Mouse (Mus musculus) heart, adult 2 months (tissue): ENCODE measurements around the gene Selenom.
A peak's percentile ranks its signal among the peaks of the same experiment; 100 is the strongest.

Experiments used
- CTCF ChIP-seq: fragments of 200-600 bp; IDR thresholded peaks from 2 replicates; pipeline ENCODE4 v1.8.1; 2022; ENCODE audit warnings: antibody characterized with exemption, mild to moderate bottlenecking, moderate library complexity
- EP300 ChIP-seq: fragments of 200-500 bp; IDR thresholded peaks from 2 replicates; pipeline ENCODE4 v1.6.1; 2011; ENCODE audit warnings: low read depth, low read length, control low read depth; ENCODE audit not compliant: insufficient read depth
- POLR2A ChIP-seq: fragments of 200-500 bp; IDR thresholded peaks from 2 replicates; pipeline ENCODE4 v1.6.1; 2011; ENCODE audit warnings: mild to moderate bottlenecking, low read depth, low read length, control low read depth; ENCODE audit not compliant: insufficient read depth

DNA sequence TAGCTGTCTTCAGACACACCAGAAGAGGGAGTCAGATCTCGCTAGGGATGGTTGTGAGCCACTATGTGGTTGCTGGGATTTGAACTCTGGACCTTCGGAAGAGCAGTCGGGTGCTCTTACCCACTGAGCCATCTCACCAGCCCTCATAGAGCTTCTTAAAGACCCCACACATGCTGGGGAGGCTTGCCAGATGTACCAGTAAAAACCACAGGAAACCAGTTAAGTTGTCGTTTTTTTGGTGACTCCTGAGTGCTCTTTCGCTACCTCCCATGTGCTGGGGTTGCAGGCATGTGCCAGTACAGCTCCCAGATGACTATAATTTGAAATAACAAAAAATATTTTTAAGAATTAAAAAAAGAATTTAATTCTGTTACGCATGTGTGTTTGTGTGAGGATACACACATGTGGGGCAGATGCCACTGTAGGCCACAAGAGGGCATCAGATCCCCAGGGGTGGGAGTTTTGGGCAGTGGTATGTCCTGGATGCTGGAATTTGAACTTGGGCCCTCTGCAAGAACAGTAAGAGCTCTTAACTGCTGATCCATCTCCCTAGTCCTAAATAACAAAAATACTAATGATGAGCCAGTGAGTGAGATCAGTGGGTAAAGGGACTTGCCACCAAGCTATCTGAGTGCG, 39.9 kb upstream of the Selenom start:
- TF ChIP-seq POLR2A (no peak), CTCF (peak; percentile 84), EP300 (no peak)
